Mouse (Mus musculus): ENCODE measurements around the gene Psapl1. TPM values are rescaled to one million over a fixed set of nuclear protein-coding genes. Genes with fewer than 3 reads are reported as not detected.

Psapl1 gene
- polyA plus RNA-seq, 1 experiment from 2014 or later = 0.05 TPM

DNA sequence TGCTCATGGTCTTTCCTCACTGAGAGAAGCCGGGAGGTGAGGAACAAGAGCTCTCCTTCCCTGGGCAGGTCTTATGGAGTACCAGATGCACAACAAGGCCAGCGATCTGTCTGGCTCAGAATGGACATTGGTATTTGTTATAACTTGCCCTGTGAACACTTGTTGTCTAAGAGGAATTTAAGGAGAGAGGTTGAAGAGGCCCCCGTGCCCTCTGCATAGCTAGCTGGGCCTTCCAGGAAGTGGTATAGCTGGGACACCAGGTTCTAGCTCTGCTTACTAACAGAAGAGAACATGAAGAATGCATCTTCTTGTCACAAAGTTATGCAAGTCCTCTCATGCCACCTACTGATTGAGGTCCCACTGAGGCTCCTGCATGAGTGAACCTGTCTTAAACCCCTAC lies 44.2 kb downstream of the Psapl1 start:
- H3K36me3 ChIP-seq (replicated peaks) = no peaks in the 10 kb centered on the region
- no peak overlapping the region for H3K4me3 ChIP-seq (replicated peaks)
- H3K9me3 ChIP-seq (replicated peaks) = no peaks in the 10 kb centered on the region
- H3K27ac ChIP-seq (replicated peaks) = no peak overlapping the region
- no peaks in the 10 kb centered on the region for H3K4me1 ChIP-seq (replicated peaks)
- no peak overlapping the region for H3K9ac ChIP-seq
- 54% methylated on average over 3 of the region's 3 CpGs for WGBS (ENCODE audit: insufficient replicate concordance)
- no peaks in the 10 kb centered on the region for H3K27me3 ChIP-seq
- no peak overlapping the region for H3K4me2 ChIP-seq
- no peak for ATAC-seq (ENCODE audit: insufficient read depth)

DNA sequence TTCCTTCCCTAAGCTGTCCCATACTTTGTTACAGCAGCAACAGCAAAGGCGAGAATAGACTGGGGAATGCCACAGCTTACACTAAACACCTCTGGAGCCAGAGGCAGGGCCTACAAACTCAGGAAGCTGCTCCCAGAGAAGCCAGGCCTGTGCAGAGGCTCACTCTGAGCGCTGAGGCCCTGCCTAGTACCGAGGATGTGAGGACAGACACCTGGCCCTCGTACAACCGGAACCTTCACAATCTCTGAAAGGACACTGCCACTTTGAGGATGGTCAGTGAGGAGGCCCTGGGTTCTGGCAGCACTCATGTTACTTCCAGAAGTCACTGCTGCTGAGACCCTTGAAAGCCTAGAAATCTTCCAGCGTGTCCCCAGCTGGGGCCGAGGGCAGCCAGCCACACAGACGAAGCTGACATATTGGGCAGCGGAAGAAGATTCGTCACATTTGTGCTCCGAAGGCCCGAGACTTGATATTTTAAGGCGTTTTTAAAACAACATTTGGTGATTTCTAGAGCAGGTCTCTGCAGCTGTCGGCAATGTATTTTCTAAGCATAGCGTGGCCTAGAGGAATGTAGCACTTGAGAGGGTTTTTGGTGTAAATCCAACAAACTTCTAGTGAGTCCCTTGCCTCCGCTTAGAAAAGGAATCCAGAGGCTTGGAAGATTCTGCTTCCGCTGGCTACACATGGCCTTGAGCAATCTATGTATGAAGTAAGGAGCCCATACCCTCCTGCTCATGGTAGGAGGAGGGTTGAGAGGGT lies 49.1 kb downstream of the Psapl1 start:
- Histone ChIP-seq H3K27ac (replicated peaks) (no peak overlapping the region), H3K4me2 (no peak overlapping the region), H3K4me1 (replicated peaks) (no peaks in the 10 kb centered on the region), H3K36me3 (replicated peaks) (no peaks in the 10 kb centered on the region), H3K9ac (no peak overlapping the region), H3K9me3 (replicated peaks) (no peaks in the 10 kb centered on the region), H3K27me3 (no peaks in the 10 kb centered on the region), H3K4me3 (replicated peaks) (no peak overlapping the region)
- no peak for ATAC-seq (ENCODE audit: insufficient read depth)
- WGBS (ENCODE audit: insufficient replicate concordance) = 72% methylated on average over 17 of the region's 17 CpGs

DNA sequence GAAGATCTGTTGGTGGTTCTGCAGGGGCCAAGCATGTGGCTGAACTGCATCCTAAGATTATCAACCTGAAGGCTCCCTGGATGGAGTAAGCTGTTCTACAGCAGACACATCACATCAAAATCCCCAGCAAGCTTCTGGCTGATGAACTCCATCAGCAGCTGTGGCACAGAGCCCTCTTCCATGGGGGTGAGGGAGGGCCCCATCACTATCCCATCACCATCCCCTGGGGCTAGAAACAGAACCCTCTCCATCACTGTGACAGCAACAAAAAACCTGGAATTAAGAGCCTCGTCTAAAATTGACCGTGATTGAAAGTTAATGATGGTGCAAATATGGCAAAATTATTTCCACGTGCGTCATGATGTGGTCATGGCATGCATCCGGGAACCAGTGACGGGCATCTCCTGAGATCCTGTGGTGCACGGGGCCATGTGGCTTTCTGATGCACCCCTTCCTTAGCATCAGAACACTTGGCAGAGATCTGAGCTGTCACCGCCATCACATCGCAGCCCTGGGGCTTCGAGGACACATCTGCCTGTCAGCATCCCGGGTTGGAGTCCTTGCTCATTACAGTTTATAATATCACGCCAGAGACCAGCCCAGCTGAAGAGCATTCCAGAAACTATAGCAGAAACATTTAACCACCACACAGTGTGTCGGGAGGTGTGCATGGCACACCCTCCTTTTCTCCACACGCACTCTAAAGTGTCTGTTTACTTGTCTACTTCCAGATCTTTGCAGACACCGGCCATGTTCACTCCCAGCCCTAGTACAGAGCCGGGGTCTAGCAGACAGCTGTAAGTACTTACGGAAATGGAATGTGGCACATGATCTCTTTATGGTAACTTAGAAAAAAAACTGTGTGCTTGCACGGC lies 51.1 kb downstream of the Psapl1 start:
- Histone ChIP-seq H3K4me3 (replicated peaks) (no peak overlapping the region), H3K27ac (replicated peaks) (no peak overlapping the region), H3K9ac (no peak overlapping the region), H3K9me3 (replicated peaks) (no peaks in the 10 kb centered on the region), H3K4me1 (replicated peaks) (peaks cover 3% of the 10 kb centered on the region), H3K27me3 (no peaks in the 10 kb centered on the region), H3K4me2 (no peak overlapping the region), H3K36me3 (replicated peaks) (no peaks in the 10 kb centered on the region)
- 62% methylated on average over 18 of the region's 18 CpGs for WGBS (ENCODE audit: insufficient replicate concordance)
- no peak for ATAC-seq (ENCODE audit: insufficient read depth)

Other genes with a start within 250 kb of the Psapl1 start
- 0.55 and 1.1 TPM in 2 replicates for gene Sorcs2, start 194.1 kb downstream of the Psapl1 start, polyA plus RNA-seq (2015; fragmentation: Nextera tagmentation; extraction: Ambion mirVana)